ENCODE assay signal across 9 mouse cellular contexts in the genomic region with DNA sequence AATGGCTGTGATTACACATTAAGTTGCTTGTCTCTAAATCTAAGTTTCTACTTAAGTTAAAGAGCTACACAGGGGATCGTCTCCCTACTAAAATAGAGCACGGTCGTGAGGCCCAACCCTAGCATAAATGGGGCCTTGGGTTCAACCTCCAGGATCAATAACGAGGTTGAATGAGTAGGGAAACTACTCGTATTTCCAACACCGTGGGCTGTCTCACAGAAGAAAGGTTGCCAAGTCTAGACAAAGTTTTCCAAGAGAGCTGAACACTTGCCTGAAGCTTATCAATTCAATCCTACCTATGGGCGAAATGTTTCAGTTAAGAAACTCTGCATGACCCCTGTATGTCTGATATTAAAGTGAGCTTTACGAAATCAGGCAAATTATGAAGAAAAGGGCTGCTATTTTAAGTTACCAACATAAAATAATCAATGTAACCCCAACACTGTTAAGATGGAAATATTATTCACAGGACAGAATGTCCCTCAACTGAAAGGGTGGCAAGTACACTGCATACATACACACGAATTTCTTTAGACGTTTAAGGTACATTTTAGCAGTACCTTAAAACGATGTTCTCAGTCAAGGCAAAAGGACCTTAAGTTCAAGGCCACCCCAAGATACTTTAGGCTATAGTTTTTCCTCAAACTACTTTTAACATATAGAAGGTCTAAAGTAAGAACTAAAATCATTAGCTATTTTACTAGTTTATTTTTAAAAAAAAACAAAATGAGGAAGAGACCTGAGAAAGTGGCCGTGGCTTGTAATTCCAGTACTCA. TPM values are rescaled to one million over a fixed set of nuclear protein-coding genes. Genes with fewer than 3 reads are reported as not detected.
A peak's percentile ranks its signal among the peaks of the same experiment; 100 is the strongest.
DNase-seq lines count a peak whose midpoint lies in the region; ATAC-seq and TF ChIP-seq lines count a peak whose summit lies in the region.
"Had no signal": no experiment of that assay in that cellular context is flagged by ENCODE, and none has a peak within 500 bp of the region (broad histone marks: within the 10 kb centered on the region; RNA-seq: fewer than 3 reads in every experiment).

No protein-coding gene starts in this region.

- H3K27ac ChIP-seq in kidney, adult 2 months (ENCODE audit: insufficient read depth, low read depth, low read length), result no peak overlapping the region
- no peak overlapping the region for H3K27ac ChIP-seq in cortical plate, adult 2 months (ENCODE audit: insufficient read depth, low read length)
- H3K27ac ChIP-seq in hindbrain, embryonic 16.5 days (ENCODE audit: low read depth, low read length), result no peak overlapping the region
- H3K27ac ChIP-seq in midbrain, embryonic 14.5 days (replicated peaks; ENCODE audit: low read depth, low read length), result no peak overlapping the region

- no peaks in the 10 kb centered on the region; the same call in 1 of the 2 replicates for H3K36me3 ChIP-seq in kidney, adult 2 months (ENCODE audit: control insufficient read depth, insufficient read depth, low read length)
- no peaks in the 10 kb centered on the region; the same call in 1 of the 2 replicates for H3K36me3 ChIP-seq in hindbrain, embryonic 16.5 days (ENCODE audit: control insufficient read depth, insufficient read depth, low read length)
- peaks cover 23% of the 10 kb centered on the region for H3K36me3 ChIP-seq in midbrain, embryonic 14.5 days (ENCODE audit: control insufficient read depth, insufficient read depth, low read length)

- peak overlapping the region; percentile 97 for H3K4me3 ChIP-seq in kidney, adult 2 months (ENCODE audit: insufficient read depth, low read depth, low read length)
- peak overlapping the region; percentile 63 for H3K4me3 ChIP-seq in cortical plate, adult 2 months (ENCODE audit: insufficient read depth, low read length)
- H3K4me3 ChIP-seq in hindbrain, embryonic 16.5 days (ENCODE audit: low read length), result peak overlapping the region; percentile 85
- H3K4me3 ChIP-seq in midbrain, embryonic 14.5 days (replicated peaks; ENCODE audit: low read depth, low read length), result peak overlapping the region; percentile 95

- H3K9ac ChIP-seq in hindbrain, embryonic 16.5 days (ENCODE audit: low read depth, low read length), result peak overlapping the region; percentile 89
- peak overlapping the region; percentile 96 for H3K9ac ChIP-seq in midbrain, embryonic 14.5 days (replicated peaks; ENCODE audit: low read length)

- DNase-seq in kidney, adult 2 months, result no peak
- DNase-seq in kidney, postnatal 36 days, result no peak
- DNase-seq in midbrain, embryonic 14.5 days, result no peak
- no peak for DNase-seq in urinary bladder, postnatal 4 days (ENCODE audit: low spot score in 2 of 2)
- no peak for DNase-seq in left cerebral cortex, adult 8-10 months (ENCODE audit: low spot score in 2 of 2)
- DNase-seq: left cerebral cortex, postnatal 4 days had no signal

- no peak for TF ChIP-seq CTCF in kidney, adult 2 months (conservative IDR thresholded peaks at IDR 0.05; ENCODE audit: insufficient read depth, insufficient read length, low read depth, low read length)
- no peak for TF ChIP-seq CTCF in cortical plate, adult 2 months (IDR thresholded peaks at IDR 0.05; ENCODE audit: extremely low read depth, insufficient read depth, low read length)

- H3K4me2 ChIP-seq in hindbrain, embryonic 16.5 days (ENCODE audit: low read length), result peak overlapping the region; percentile 73
- peak overlapping the region; percentile 89 for H3K4me2 ChIP-seq in midbrain, embryonic 14.5 days (ENCODE audit: low read length)

- no peaks in the 10 kb centered on the region for H3K27me3 ChIP-seq in kidney, adult 2 months (replicated peaks; ENCODE audit: control insufficient read depth, insufficient read depth, low read length)
- H3K27me3 ChIP-seq in hindbrain, embryonic 16.5 days (replicated peaks; ENCODE audit: control insufficient read depth, insufficient read depth, low read length), result no peaks in the 10 kb centered on the region
- no peaks in the 10 kb centered on the region for H3K27me3 ChIP-seq in midbrain, embryonic 14.5 days (ENCODE audit: control insufficient read depth, insufficient read depth, low read length)

- ATAC-seq in hindbrain, embryonic 16.5 days, result no peak
- no peak for ATAC-seq in midbrain, embryonic 14.5 days (ENCODE audit: low FRiP score, low TSS enrichment)
- ATAC-seq in activated CD4-positive, CD25-positive, alpha-beta regulatory T cell, adult 4 months, result no peak

- WGBS in kidney, adult 2 months, result 25% methylated on average over 12 of the region's 12 CpGs
- 55% methylated on average over 12 of the region's 12 CpGs for WGBS in hindbrain, embryonic 16.5 days
- 54% methylated on average over 12 of the region's 12 CpGs for WGBS in midbrain, embryonic 14.5 days

- no peaks in the 10 kb centered on the region; the same call in 1 of the 2 replicates for H3K4me1 ChIP-seq in kidney, adult 2 months (ENCODE audit: control insufficient read depth, insufficient read depth, low read length)
- H3K4me1 ChIP-seq in cortical plate, adult 2 months (ENCODE audit: control insufficient read depth, insufficient read depth, low read length), result peaks cover 5% of the 10 kb centered on the region; the same call in 1 of the 2 replicates
- peaks cover 16% of the 10 kb centered on the region for H3K4me1 ChIP-seq in hindbrain, embryonic 16.5 days (ENCODE audit: control insufficient read depth, insufficient read depth, low read depth, low read length)
- peaks cover 18% of the 10 kb centered on the region for H3K4me1 ChIP-seq in midbrain, embryonic 14.5 days (ENCODE audit: control insufficient read depth, insufficient read depth, low read length)

- TF ChIP-seq POLR2A in kidney, adult 2 months (IDR thresholded peaks at IDR 0.05; ENCODE audit: low read depth, low read length), result no peak
- TF ChIP-seq POLR2A in cortical plate, adult 2 months (IDR thresholded peaks at IDR 0.05; ENCODE audit: extremely low read depth, insufficient read depth, low read length), result no peak

- no peaks in the 10 kb centered on the region for H3K9me3 ChIP-seq in hindbrain, embryonic 16.5 days (ENCODE audit: control insufficient read depth, low read length)
- H3K9me3 ChIP-seq in midbrain, embryonic 14.5 days (ENCODE audit: control insufficient read depth, low read length), result no peaks in the 10 kb centered on the region

RNA-seq across cellular contexts. Expression of a gene that starts 1.5 kb away (rescaled TPM):
- 16.3 and 24.6 TPM in 2 replicates for polyA plus RNA-seq in kidney, adult 2 months (2012; rRNA removed)
- 129 and 130 TPM in 2 replicates for polyA plus RNA-seq in cortical plate, adult 2 months (2012; rRNA removed)
- 190 and 191 TPM in 2 replicates for polyA plus RNA-seq in hindbrain, embryonic 16.5 days (2015; fragmentation: Nextera tagmentation; extraction: Ambion mirVana)
- polyA plus RNA-seq in midbrain, embryonic 14.5 days (2014; fragmentation: Nextera tagmentation; extraction: Ambion mirVana), result 212 and 241 TPM in 2 replicates
- polyA plus RNA-seq in activated CD4-positive, CD25-positive, alpha-beta regulatory T cell, adult 4 months (2017; shearing (Covaris generic)), result 100 to 1,000 TPM; 227 to 239 TPM
- 100 to 1,000 TPM; 173 to 198 (median 182) TPM for total RNA-seq in left cerebral cortex, adult 8-10 months (2022)

RNA-seq across cellular contexts. Expression of a gene that starts 9.6 kb away (rescaled TPM):
- polyA plus RNA-seq in kidney, adult 2 months (2012; rRNA removed), result 2.9 and 3.3 TPM in 2 replicates
- 5.7 and 6.0 TPM in 2 replicates for polyA plus RNA-seq in cortical plate, adult 2 months (2012; rRNA removed)
- 17.1 and 17.5 TPM in 2 replicates for polyA plus RNA-seq in hindbrain, embryonic 16.5 days (2015; fragmentation: Nextera tagmentation; extraction: Ambion mirVana)
- 23.8 and 24.0 TPM in 2 replicates for polyA plus RNA-seq in midbrain, embryonic 14.5 days (2014; fragmentation: Nextera tagmentation; extraction: Ambion mirVana)
- polyA plus RNA-seq in activated CD4-positive, CD25-positive, alpha-beta regulatory T cell, adult 4 months (2017; shearing (Covaris generic)), result 10 to 100 TPM; 25.4 to 29.0 TPM
- total RNA-seq in left cerebral cortex, adult 8-10 months (2022), result 10 to 100 TPM in 1 of 4 experiments, 1 to 10 TPM in 3; 8.6 to 10.4 (median 9.1) TPM

RNA-seq across cellular contexts. Expression of a gene that starts 20.1 kb away (rescaled TPM):
- polyA plus RNA-seq in kidney, adult 2 months (2012; rRNA removed), result 2.9 and 3.1 TPM in 2 replicates
- 25.1 and 25.2 TPM in 2 replicates for polyA plus RNA-seq in cortical plate, adult 2 months (2012; rRNA removed)
- 41.0 and 41.4 TPM in 2 replicates for polyA plus RNA-seq in hindbrain, embryonic 16.5 days (2015; fragmentation: Nextera tagmentation; extraction: Ambion mirVana)
- 59.6 and 70.9 TPM in 2 replicates for polyA plus RNA-seq in midbrain, embryonic 14.5 days (2014; fragmentation: Nextera tagmentation; extraction: Ambion mirVana)
- 10 to 100 TPM; 51.4 to 54.0 TPM for polyA plus RNA-seq in activated CD4-positive, CD25-positive, alpha-beta regulatory T cell, adult 4 months (2017; shearing (Covaris generic))
- total RNA-seq in left cerebral cortex, adult 8-10 months (2022), result 10 to 100 TPM; 39.2 to 44.4 (median 42.8) TPM

RNA-seq across cellular contexts. Expression of a gene that starts 54.4 kb away (rescaled TPM):
- 2.9 and 3.2 TPM in 2 replicates for polyA plus RNA-seq in kidney, adult 2 months (2012; rRNA removed)
- polyA plus RNA-seq in cortical plate, adult 2 months (2012; rRNA removed), result 25.8 and 26.7 TPM in 2 replicates
- polyA plus RNA-seq in hindbrain, embryonic 16.5 days (2015; fragmentation: Nextera tagmentation; extraction: Ambion mirVana), result 21.0 and 23.0 TPM in 2 replicates
- 20.5 and 24.4 TPM in 2 replicates for polyA plus RNA-seq in midbrain, embryonic 14.5 days (2014; fragmentation: Nextera tagmentation; extraction: Ambion mirVana)
- 10 to 100 TPM; 23.9 to 26.0 TPM for polyA plus RNA-seq in activated CD4-positive, CD25-positive, alpha-beta regulatory T cell, adult 4 months (2017; shearing (Covaris generic))
- 10 to 100 TPM; 44.1 to 46.6 (median 46.5) TPM for total RNA-seq in left cerebral cortex, adult 8-10 months (2022)
